ENCODE assay signal across 24 mouse cellular contexts in the genomic region with DNA sequence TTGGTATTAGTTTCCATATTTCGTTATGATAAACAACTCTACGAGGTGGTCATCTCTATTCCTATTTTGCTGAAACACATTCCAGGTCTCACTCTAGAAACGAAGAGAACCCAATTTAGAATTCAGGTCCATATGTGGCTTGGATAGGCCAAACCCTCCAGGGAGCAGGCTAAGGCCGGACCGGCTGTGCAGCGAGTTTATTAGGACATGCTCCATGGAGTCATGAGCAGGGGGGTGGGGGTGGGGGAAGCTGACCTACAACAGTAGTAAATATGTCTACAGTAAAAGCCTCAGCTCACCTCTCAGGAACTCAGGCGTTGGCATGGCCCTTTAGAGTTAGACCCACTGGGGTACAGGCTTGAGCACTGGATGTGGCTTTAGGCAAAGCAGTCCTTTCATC. TPM values are rescaled to one million over a fixed set of nuclear protein-coding genes. Genes with fewer than 3 reads are reported as not detected.
"Had no signal": no experiment of that assay in that cellular context is flagged by ENCODE, and none has a peak within 500 bp of the region (broad histone marks: within the 10 kb centered on the region; RNA-seq: fewer than 3 reads in every experiment).

No protein-coding gene starts in this region.

- H3K9me3 ChIP-seq: neural tube, embryonic 13.5 days; neural tube, embryonic 15.5 days; stomach, embryonic 15.5 days had no signal

- DNase-seq: retina, postnatal 1 day; right cerebral cortex, adult 18-20 months; right cerebral cortex, postnatal 14 days; right cerebral cortex, postnatal 25 days; right cerebral cortex, postnatal 4 days; spleen, adult 18-20 months; thymus, adult 18-20 months; thymus, adult 2 months; thymus, postnatal 14 days; thymus, postnatal 25 days; thymus, postnatal 36 days; thymus, postnatal 4 days had no signal

- H3K4me1 ChIP-seq: neural tube, embryonic 13.5 days; neural tube, embryonic 15.5 days; stomach, embryonic 15.5 days had no signal

- H3K27ac ChIP-seq: neural tube, embryonic 13.5 days; neural tube, embryonic 15.5 days; stomach, embryonic 15.5 days; stomach, postnatal 0 days had no signal

- H3K27me3 ChIP-seq: stomach, embryonic 15.5 days had no signal

- H3K4me2 ChIP-seq: neural tube, embryonic 13.5 days; neural tube, embryonic 15.5 days; stomach, embryonic 15.5 days had no signal

- H3K9ac ChIP-seq: neural tube, embryonic 13.5 days; neural tube, embryonic 15.5 days; stomach, embryonic 15.5 days had no signal

- H3K4me3 ChIP-seq: neural tube, embryonic 13.5 days; neural tube, embryonic 15.5 days; stomach, embryonic 15.5 days had no signal

- H3K36me3 ChIP-seq: neural tube, embryonic 13.5 days; neural tube, embryonic 15.5 days; stomach, embryonic 15.5 days had no signal

RNA-seq across cellular contexts. Expression of a gene that starts 14.7 kb away (rescaled TPM):
- polyA plus RNA-seq: neural tube, embryonic 13.5 days; neural tube, embryonic 14.5 days; neural tube, embryonic 15.5 days; small intestine, adult 2 months; spleen, adult 2 months; stomach, embryonic 14.5 days; stomach, embryonic 15.5 days; stomach, embryonic 16.5 days; stomach, postnatal 0 days; testis, adult 2 months; thymus, adult 2 months; thymus, postnatal 0 days; urinary bladder, adult 2 months had no signal
